Mouse (Mus musculus) lung, postnatal 25 days (tissue): ENCODE measurements at regions not wholly inside any gene's neighbourhood (a gene's known extent, or its start where the extent isn't known, plus 50 kb on each side); places are given as distances from the start of the nearest gene placed in this dataset.

Experiments used
- DNase-seq: peaks from one replicate; pipeline ENCODE4 v3.0.0; 2022; ENCODE audit warnings: low spot score

GRCm38 (mm10) chrX:57711914-57712313, 208.4 kb upstream of the Gpr101 start:
- DNase-seq: no peak

DNA sequence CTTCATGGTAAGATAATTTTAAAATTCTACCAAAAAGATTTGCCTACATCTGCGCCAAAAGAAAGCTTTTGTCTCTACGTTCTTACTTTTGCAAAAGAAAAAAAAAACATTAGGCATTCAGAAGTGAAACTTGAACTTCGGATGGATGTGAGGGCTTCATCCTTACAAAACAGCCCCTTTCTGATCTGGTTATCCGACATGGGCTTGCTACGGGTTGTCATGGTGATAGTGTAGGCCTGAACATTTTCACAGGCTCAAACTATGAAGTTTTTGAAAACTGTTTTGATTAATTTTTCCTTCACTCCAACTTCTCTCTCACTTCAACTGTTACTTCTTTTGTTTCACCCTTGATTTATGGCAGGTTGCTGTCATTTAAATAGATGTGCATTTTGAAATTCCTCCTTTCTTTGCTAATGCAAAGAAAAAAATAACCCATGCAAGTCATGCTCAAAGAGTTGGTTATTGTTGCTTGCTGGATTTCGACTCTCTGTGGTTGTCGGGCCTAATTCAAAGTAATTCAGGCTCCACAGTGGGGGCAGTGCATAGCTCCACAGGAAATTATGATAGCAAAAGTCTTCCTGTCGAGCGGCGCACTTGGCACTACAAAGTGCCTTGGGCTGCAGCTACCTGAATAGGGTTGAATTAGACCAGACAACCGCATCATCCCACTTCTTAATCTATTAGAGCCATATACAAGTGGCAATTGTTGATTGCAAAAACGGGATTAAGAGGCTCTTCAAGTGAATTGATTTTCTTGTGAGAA, 205.7 kb upstream of the Gpr101 start:
- DNase-seq: no peak

DNA sequence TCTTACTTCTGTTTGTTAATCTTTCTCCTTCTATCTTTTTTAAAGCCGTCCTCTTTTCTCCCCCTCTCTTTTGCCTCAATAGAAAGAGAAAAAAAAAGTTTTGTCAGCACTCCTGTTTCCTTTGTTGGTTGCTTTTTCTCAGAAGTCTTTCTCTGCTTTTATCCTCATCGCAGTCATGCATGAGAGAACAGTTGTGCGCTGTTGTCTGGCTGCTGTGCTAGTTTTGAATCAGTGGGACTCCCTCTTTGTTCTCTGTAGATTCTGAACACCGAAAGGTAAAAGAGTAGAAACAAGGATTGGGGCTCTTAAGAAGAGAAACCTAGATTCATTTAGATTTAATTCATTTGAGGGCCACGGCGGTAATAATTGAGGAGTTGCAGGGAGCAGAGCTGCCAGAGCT, 204.9 kb upstream of the Gpr101 start:
- no peak for DNase-seq

GRCm38 (mm10) chrX:57707932-57708331, 204.4 kb upstream of the Gpr101 start:
- no peak for DNase-seq

DNA sequence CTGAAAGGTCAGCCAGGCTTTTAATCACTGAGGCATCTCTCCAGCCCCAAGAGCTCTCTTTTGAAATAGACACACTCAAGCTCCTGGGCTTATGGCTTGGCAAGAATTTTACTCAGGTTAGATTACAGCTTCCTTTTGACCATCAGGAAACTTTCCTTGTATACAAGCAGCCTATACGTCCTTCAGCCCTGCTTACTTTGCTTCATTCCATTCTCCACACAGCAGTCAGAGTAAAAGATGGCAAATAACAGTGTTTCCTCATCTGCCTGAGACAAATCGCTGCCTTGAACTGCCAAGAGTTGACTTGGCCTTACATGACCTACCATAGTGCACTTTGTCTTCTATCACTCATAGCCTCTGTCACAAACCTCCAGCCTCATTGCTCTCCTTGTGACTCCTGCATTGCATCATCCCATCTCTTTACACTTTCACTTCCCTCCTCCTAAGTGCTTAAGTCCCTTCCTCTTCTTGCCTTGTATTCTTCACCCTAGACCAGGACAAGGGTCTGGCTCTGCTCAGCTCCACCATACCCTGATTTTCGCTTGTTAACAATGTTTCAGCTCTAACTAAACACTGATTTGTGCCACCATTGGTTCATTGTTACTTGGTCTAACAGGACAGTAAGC, 203.2 kb upstream of the Gpr101 start:
- no peak for DNase-seq

DNA sequence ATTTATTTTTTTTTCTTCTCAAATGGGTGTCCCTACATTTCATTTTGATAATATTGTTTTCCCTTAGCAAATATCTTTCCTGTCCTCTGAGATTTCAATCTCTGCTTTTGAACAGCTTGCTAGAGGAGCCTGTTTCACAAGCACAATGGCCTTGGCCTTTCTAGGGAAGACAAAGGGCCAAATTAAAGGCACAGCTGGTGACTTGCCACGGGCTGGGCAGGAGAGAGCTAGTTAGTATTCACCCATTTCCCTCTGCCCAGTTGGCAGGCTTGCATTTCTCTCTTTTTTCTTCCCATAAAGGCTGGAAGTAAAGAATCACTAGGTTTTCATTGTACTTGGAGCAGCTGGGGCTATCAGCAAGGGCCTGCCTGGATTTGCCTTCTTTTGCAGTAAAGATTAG, 188.9 kb upstream of the Gpr101 start:
- no peak for DNase-seq

DNA sequence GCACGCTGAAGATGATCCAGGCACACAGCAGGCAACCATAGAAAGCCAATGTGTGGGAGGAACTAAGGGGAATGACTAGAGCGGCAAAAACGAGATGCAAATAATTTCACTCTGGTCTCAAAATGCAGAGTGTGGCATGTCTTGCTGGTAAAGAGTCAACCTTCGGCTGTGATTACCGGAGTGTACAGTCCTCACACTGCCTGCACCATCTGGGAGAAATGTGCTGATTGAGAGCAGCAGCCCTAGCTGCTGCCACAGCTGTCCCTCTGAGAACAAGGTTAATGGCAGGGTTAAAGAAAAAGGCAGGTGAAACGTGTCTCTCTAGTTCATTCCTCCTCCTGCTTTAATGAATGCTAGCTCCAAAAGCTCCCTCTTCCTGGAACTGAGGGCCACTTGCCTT, 173.2 kb upstream of the Gpr101 start:
- DNase-seq: no peak

DNA sequence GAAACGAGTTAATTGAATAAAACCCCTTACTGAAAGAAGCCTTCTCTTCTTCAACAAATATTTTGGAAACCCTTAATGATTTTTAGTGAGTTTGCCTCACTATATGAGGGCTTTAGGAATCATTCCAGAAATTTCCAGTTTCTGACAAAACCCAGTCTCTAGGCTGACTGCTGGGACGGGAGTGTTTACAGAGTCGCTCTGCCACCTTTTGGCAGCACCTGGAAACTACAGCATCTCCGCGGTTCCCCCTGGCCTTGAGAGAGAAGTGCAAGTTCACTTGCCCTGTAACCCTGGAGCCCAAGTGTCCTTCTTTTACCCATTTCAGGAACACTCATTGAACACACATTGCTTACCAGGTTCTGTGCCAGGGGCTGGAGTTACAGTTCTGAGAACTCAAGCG, 171.4 kb upstream of the Gpr101 start:
- DNase-seq: no peak

GRCm38 (mm10) chrX:57659571-57659970, 156.0 kb upstream of the Gpr101 start:
- DNase-seq: no peak

DNA sequence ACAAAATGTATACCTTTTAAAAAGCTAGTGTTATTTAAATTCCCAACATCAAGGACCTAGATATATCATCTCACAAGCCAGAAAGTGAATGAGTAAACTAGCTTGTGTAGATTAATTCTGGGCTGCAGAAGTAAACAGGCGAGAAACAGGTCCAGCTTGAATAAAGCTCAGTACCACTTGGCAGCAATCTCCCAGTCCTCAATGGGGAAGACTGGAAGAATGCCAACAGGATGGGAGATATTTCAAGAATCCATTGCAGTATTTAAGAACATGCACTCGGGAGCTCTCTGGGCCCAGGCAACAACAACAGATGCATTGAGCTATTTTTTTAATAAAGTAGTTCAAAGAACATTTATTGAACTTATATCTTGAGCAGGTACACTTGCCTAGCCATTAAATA, 152.5 kb upstream of the Gpr101 start:
- peak; percentile 2 for DNase-seq

DNA sequence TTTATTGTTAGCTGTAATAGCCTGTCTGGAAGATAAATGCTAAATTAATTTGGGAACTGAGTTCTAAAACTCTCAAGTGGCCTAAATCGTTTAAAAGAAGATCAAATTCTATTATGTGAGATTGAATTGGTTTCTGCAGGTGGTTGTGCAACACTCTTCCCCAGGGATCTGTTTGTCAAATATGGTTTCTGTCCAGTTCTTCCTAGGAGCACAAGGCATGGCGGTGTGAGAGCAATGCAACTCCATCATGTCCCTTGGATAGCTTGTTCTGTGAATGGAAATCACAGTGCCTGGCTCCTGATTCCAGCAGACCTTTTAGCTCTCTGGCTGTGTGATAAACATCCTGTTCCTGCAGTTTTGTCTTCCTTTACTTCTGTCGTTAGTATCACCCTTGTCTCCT, 151.9 kb upstream of the Gpr101 start:
- no peak for DNase-seq
